ENCODE assay signal across 8 mouse cellular contexts in genomic region chr7:49523729-49524128, GRCm38 (mm10).
DNase-seq lines count a peak whose midpoint lies in the region; ATAC-seq lines count a peak whose summit lies in the region.

No protein-coding gene starts in this region.

- no peak for ATAC-seq in CD4-positive, CD25-positive, alpha-beta regulatory T cell, adult 4 months

- peak; percentile 27 to 50 for DNase-seq in adrenal gland, postnatal 36 days
- DNase-seq in adrenal gland, adult 18-20 months (ENCODE audit: low spot score in 2 of 2), result no peak
- DNase-seq in retina, postnatal 1 day, result peak; percentile 22
- no peak for DNase-seq in retina, embryonic 14.5 days (ENCODE audit: low spot score)
- DNase-seq in layer of hippocampus, adult 9-11 months, result peak; percentile 32
- DNase-seq in urinary bladder, postnatal 25 days (ENCODE audit: low spot score), result no peak
- no peak for DNase-seq in natural killer cell, adult 2 months (ENCODE audit: low spot score in 2 of 2)

Comparison
In these comparisons a context has a peak if more than half of its experiments do, and no peak if none do; other contexts are left out.
1. DNase-seq: peak in adrenal gland, postnatal 36 days (2 of 2), retina, postnatal 1 day (single experiment) and layer of hippocampus, adult 9-11 months (single experiment); none in adrenal gland, adult 18-20 months (0 of 2), retina, embryonic 14.5 days (single experiment), urinary bladder, postnatal 25 days (single experiment) and natural killer cell, adult 2 months (0 of 2).